In genomic region chr4:103881641-103882040, GRCm38 (mm10) we compare ENCODE assay signal across 10 mouse cellular contexts.
DNase-seq lines count a peak whose midpoint lies in the region; ATAC-seq lines count a peak whose summit lies in the region.
"Had no signal": no experiment of that assay in that cellular context is flagged by ENCODE, and none has a peak within 500 bp of the region (broad histone marks: within the 10 kb centered on the region; RNA-seq: fewer than 3 reads in every experiment).

No protein-coding gene starts in this region.

- peak; percentile 95 for ATAC-seq in forebrain, embryonic 15.5 days (replicated peaks)
- no peak for ATAC-seq in forebrain, embryonic 12.5 days (ENCODE audit: low FRiP score)
- no peak for ATAC-seq in CD4-positive, CD25-positive, alpha-beta regulatory T cell, adult 4 months

- H3K4me3 ChIP-seq in forebrain, embryonic 15.5 days = no peak overlapping the region
- H3K4me3 ChIP-seq in forebrain, embryonic 12.5 days (replicated peaks) = no peak overlapping the region

- H3K4me2 ChIP-seq in forebrain, embryonic 15.5 days (replicated peaks) = no peak overlapping the region
- no peak overlapping the region for H3K4me2 ChIP-seq in forebrain, embryonic 12.5 days
- H3K4me2 ChIP-seq: lung, embryonic 14.5 days had no signal

- H3K4me1 ChIP-seq in forebrain, embryonic 15.5 days = peaks cover 20% of the 10 kb centered on the region
- peaks cover 5% of the 10 kb centered on the region; the same call in 1 of the 2 replicates for H3K4me1 ChIP-seq in forebrain, embryonic 12.5 days

- H3K9ac ChIP-seq in forebrain, embryonic 15.5 days (replicated peaks) = no peak overlapping the region
- H3K9ac ChIP-seq in forebrain, embryonic 12.5 days = no peak overlapping the region
- H3K9ac ChIP-seq: lung, embryonic 14.5 days had no signal

- H3K36me3 ChIP-seq in forebrain, embryonic 15.5 days = no peaks in the 10 kb centered on the region
- no peaks in the 10 kb centered on the region for H3K36me3 ChIP-seq in forebrain, embryonic 12.5 days (replicated peaks)

- no peaks in the 10 kb centered on the region for H3K9me3 ChIP-seq in forebrain, embryonic 15.5 days
- no peaks in the 10 kb centered on the region for H3K9me3 ChIP-seq in forebrain, embryonic 12.5 days

- H3K27me3 ChIP-seq in forebrain, embryonic 15.5 days = no peaks in the 10 kb centered on the region
- no peaks in the 10 kb centered on the region for H3K27me3 ChIP-seq in forebrain, embryonic 12.5 days

- DNase-seq in cerebellum, postnatal 4 days (ENCODE audit: low spot score in 2 of 2) = peak; percentile 21 to 58
- peak; percentile 79 to 93 for DNase-seq in layer of hippocampus, postnatal 14 days (ENCODE audit: low spot score in 2 of 2)
- DNase-seq in right cerebral cortex, postnatal 14 days = peak; percentile 33
- DNase-seq in adrenal gland, adult 8-10 months = no peak
- no peak for DNase-seq in T-cell, adult 2 months (ENCODE audit: low spot score)
- DNase-seq: heart, postnatal 4 days; lung, embryonic 14.5 days had no signal

- H3K27ac ChIP-seq in forebrain, embryonic 15.5 days (replicated peaks) = peak overlapping the region; percentile 90
- no peak overlapping the region for H3K27ac ChIP-seq in forebrain, embryonic 12.5 days

- WGBS in forebrain, embryonic 15.5 days = 16% methylated on average over 3 of the region's 3 CpGs
- WGBS in forebrain, embryonic 12.5 days = 56% methylated on average over 3 of the region's 3 CpGs

Comparison
In these comparisons a context has a peak if more than half of its experiments do, and no peak if none do; other contexts are left out.
1. DNase-seq: peak in cerebellum, postnatal 4 days (2 of 2), layer of hippocampus, postnatal 14 days (2 of 2) and right cerebral cortex, postnatal 14 days (single experiment); none in adrenal gland, adult 8-10 months (single experiment) and T-cell, adult 2 months (single experiment).